Mouse (Mus musculus) heart, embryonic 11.5 days (tissue): Measurements from ENCODE around the gene Trappc3l. TPM values are rescaled to one million over a fixed set of nuclear protein-coding genes. Genes with fewer than 3 reads are reported as not detected.
A peak's percentile ranks its signal among the peaks of the same experiment; 100 is the strongest.
"Not testable (repeated sequence)": the region's sequence is repeated elsewhere in the genome, so short reads cannot be mapped to it uniquely, and the experiment has no call there.

Experiments used
- ATAC-seq: fragments of 200-750 bp; cut with Nextera tagmentation; replicated peaks from 2 replicates; pipeline ENCODE4 v1.8.0; 2017; ENCODE audit warnings: moderate library complexity; ENCODE audit not compliant: insufficient number of reproducible peaks, low FRiP score, low TSS enrichment
- H3K27ac ChIP-seq: fragments of 300-500 bp; sonication (generic); 2 replicates; pipeline ENCODE4 v1.5.1; 2014; ENCODE audit warnings: mild to moderate bottlenecking, low read depth, low read length
- H3K27me3 ChIP-seq: fragments of 300-500 bp; sonication (generic); 2 replicates; pipeline ENCODE4 v1.6.1; 2014; ENCODE audit warnings: mild to moderate bottlenecking, low read length, mixed read lengths; ENCODE audit not compliant: control insufficient read depth, insufficient read depth
- H3K36me3 ChIP-seq: fragments of 300-500 bp; sonication (generic); 2 replicates; pipeline ENCODE4 v1.6.1; 2014; ENCODE audit warnings: mild to moderate bottlenecking, low read length, moderate library complexity, mixed read lengths; ENCODE audit not compliant: control insufficient read depth, insufficient read depth
- H3K4me1 ChIP-seq: fragments of 300-500 bp; sonication (generic); 2 replicates; pipeline ENCODE4 v1.6.1; 2014; ENCODE audit warnings: low read length; ENCODE audit not compliant: control insufficient read depth, insufficient read depth
- H3K4me2 ChIP-seq: fragments of 300-500 bp; sonication (generic); 2 replicates; pipeline ENCODE4 v1.6.1; 2014; ENCODE audit warnings: mild to moderate bottlenecking, moderate library complexity
- H3K4me3 ChIP-seq: fragments of 300-500 bp; sonication (generic); 2 replicates; pipeline ENCODE4 v1.5.1; 2014; ENCODE audit warnings: low read depth, low read length
- H3K9ac ChIP-seq: fragments of 300-500 bp; sonication (generic); 2 replicates; pipeline ENCODE4 v1.6.1; 2014; ENCODE audit warnings: mild to moderate bottlenecking, low read depth, low read length, moderate library complexity
- H3K9me3 ChIP-seq: fragments of 300-500 bp; sonication (generic); replicated peaks from 2 replicates; pipeline ENCODE4 v1.6.1; 2016; ENCODE audit warnings: low read length; ENCODE audit not compliant: control insufficient read depth
- WGBS: fragments of 180-500 bp; shearing (Covaris S2); extraction: QIAGEN DNeasy Blood & Tissue Kit; methylation state at CpG from one replicate; pipeline ENCODE4 v1.1.7; 2014; ENCODE audit not compliant: insufficient replicate concordance; 5-methylcytosine and 5-hydroxymethylcytosine counted together
- polyA plus RNA-seq: library from polyadenylated mRNA; unstranded; fragments of >200 nt; fragmentation: Nextera tagmentation; extraction: Ambion mirVana; gene quantifications from 2 replicates; pipeline ENCODE4 v1.2.1, GENCODE M21; 2014

The Trappc3l gene
- not detected in 2 replicates for polyA plus RNA-seq

DNA sequence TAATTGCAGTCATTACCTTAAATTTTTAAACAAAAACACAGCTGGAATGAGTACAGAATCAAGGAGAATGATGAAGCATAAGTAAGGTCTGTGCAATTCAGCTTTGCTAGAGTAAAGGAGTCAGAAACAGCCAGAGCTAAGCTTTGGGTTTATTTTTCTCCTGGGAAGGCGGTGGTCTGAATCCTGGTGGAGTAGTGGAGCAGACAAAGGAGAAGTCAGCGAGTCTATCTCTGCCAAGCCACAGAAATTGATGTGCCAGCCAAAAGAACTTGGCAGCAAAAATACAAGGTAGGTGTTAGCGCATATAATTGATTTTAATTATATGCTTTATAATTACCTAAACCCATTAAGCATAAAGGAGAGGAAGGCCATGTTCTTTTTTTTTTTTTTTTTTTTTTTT, at the start of gene Trappc3l:
Gene Trappc3l (plus strand): TSS at position 197 of the 400 bp plus-strand sequence.
- Histone ChIP-seq H3K9me3 (no peaks in the 10 kb centered on the region), H3K4me2 (no peak within 1 kb of the TSS), H3K4me3 (no peak within 1 kb of the TSS), H3K27ac (no peak within 1 kb of the TSS), H3K9ac (no peak within 1 kb of the TSS), H3K36me3 (no peaks in the 10 kb centered on the region), H3K4me1 (no peaks in the 10 kb centered on the region), H3K27me3 (no peaks in the 10 kb centered on the region)
- ATAC-seq: no peak
- WGBS: 76% methylated on average over 3 of the region's 3 CpGs

DNA sequence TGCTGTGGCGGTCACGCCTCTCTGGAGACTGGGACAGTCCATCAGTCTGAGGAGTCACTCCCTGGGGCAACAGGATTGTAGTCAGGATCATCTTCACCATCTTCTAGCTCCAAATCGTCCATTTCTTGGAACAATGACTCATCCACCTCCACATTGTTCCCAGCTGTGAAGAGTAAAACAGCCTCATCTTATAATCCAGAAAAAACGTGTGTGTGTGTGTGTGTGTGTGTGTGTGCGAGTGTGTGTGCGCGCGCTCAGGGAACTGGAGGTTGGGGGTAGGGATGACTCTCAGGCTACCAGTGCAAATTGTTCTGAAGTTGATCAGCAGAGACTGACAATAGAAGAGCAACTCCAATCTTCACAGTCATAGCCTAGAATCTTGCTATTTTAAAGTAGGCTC, 40.7 kb upstream of the Trappc3l start:
- H3K27me3 ChIP-seq, H3K36me3 ChIP-seq, H3K4me2 ChIP-seq, H3K9ac ChIP-seq, H3K27ac ChIP-seq, H3K4me3 ChIP-seq, ATAC-seq, H3K9me3 ChIP-seq, H3K4me1 ChIP-seq: not testable (repeated sequence)
- 92% methylated on average over 6 of the region's 8 CpGs for WGBS

DNA sequence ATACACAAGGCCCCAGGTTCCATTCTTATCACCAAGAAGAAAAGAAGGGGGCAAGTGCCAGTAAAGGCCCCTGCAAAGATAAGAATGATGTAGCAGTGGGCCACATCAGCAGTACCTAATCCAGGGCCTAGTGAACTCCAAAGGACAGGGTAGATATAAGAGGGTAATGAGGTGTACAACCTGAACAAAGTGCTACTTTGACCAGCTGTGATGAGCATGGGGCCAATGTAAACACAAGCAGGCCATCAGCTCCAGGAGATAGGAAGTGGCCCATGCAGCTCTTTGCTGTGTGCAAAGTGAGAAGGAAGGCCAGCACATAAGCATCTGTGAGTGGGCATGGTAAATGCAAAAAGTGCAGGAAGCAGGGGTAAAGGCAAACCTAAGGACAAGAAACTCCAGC, 39.0 kb upstream of the Trappc3l start:
- no peaks in the 10 kb centered on the region for H3K9me3 ChIP-seq
- H3K36me3 ChIP-seq: peaks cover 9% of the 10 kb centered on the region
- no peaks in the 10 kb centered on the region for H3K4me1 ChIP-seq
- H3K9ac ChIP-seq: no peak overlapping the region
- H3K27ac ChIP-seq: no peak overlapping the region
- H3K27me3 ChIP-seq: no peaks in the 10 kb centered on the region
- no peak overlapping the region for H3K4me3 ChIP-seq
- ATAC-seq: no peak
- H3K4me2 ChIP-seq: no peak overlapping the region

DNA sequence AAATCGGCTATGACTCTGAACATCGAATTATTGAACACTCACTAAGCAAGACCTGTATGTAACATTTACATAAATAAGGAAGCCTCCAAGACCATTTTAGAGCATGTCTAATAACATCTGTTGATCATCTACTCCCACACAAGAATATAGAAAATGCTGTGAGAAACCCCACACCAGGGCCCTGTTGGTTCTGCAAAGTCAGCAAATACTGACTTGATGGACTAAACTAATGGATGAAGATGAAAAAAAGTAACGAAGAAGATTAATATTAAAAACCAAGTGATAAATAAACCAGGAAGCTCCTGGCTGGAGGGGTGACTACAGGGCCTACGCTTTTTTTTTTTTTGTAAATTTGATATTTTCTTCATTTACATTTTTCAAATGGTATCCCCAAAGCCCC, 24.8 kb upstream of the Trappc3l start:
- Histone ChIP-seq H3K27me3 (no peaks in the 10 kb centered on the region), H3K9me3 (no peaks in the 10 kb centered on the region), H3K4me1 (no peaks in the 10 kb centered on the region), H3K4me3 (no peak overlapping the region), H3K9ac (no peak overlapping the region), H3K27ac (no peak overlapping the region), H3K36me3 (0 out of 2 replicates have a peak, but pooled peaks cover 2% of the 10 kb centered on the region), H3K4me2 (no peak overlapping the region)
- WGBS: 90% methylated on average over 4 of the region's 4 CpGs
- ATAC-seq: no peak

DNA sequence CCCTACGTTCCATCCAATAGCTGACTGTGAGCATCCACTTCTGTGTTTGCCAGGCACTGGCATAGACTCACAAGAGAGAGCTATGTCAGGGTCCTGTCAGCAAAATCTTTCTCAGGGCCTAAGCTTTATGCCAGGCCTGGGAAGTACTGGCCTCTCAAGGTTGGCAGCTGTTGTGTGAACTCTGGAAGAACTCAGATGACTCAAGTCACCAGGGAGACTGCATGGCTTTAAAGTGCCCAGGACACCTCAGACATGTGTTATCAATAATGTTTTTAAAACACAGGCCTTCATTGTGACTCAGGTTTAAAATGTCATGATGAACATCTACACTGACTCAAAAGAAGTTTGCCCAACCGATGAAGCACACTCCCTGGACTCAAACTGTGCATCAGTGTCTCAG, 24.2 kb upstream of the Trappc3l start:
- Histone ChIP-seq H3K4me2 (no peak overlapping the region), H3K4me3 (no peak overlapping the region), H3K4me1 (peaks cover 5% of the 10 kb centered on the region), H3K36me3 (0 out of 2 replicates have a peak, but pooled peaks cover 2% of the 10 kb centered on the region), H3K27ac (no peak overlapping the region), H3K9me3 (no peaks in the 10 kb centered on the region), H3K9ac (no peak overlapping the region), H3K27me3 (no peaks in the 10 kb centered on the region)
- WGBS: 81% methylated on average over 2 of the region's 2 CpGs
- no peak for ATAC-seq

DNA sequence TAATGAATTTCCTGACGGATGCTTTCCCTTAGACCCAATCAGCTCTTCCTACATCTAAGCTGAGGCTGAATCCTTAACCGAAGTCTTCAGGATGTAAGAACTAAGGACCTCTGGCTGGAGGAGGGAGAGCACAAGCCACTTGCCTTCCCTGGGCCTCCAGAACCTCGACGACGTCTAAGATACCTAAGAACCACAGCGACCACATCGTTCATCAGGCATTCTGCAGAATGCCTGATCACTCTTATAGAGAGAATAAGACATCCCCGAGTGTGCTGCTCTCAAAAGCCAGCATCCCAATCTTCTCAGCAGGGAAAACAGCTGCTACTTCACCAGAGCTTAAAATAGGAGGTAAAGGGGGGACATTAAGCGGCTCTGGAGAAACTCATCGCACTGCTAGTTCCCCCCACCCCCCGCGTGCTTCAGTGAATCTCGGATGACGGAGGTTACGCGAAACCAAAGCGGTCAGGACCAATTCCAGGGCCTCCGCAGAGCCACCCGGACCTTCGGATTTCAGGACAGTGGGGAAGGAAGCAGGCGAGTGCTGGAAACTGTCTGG, 18.6 kb upstream of the Trappc3l start:
- Histone ChIP-seq H3K36me3 (0 out of 2 replicates have a peak, but pooled peaks cover 2% of the 10 kb centered on the region), H3K27me3 (no peaks in the 10 kb centered on the region), H3K4me2 (peak overlapping the region; percentile 91), H3K4me3 (peak overlapping the region; percentile 90), H3K4me1 (peaks cover 10% of the 10 kb centered on the region), H3K27ac (peak overlapping the region; percentile 97), H3K9me3 (no peaks in the 10 kb centered on the region), H3K9ac (peak overlapping the region; percentile 92)
- WGBS: 1% methylated on average over 21 of the region's 21 CpGs
- ATAC-seq: no peak; the same call in 1 of the 2 replicates

DNA sequence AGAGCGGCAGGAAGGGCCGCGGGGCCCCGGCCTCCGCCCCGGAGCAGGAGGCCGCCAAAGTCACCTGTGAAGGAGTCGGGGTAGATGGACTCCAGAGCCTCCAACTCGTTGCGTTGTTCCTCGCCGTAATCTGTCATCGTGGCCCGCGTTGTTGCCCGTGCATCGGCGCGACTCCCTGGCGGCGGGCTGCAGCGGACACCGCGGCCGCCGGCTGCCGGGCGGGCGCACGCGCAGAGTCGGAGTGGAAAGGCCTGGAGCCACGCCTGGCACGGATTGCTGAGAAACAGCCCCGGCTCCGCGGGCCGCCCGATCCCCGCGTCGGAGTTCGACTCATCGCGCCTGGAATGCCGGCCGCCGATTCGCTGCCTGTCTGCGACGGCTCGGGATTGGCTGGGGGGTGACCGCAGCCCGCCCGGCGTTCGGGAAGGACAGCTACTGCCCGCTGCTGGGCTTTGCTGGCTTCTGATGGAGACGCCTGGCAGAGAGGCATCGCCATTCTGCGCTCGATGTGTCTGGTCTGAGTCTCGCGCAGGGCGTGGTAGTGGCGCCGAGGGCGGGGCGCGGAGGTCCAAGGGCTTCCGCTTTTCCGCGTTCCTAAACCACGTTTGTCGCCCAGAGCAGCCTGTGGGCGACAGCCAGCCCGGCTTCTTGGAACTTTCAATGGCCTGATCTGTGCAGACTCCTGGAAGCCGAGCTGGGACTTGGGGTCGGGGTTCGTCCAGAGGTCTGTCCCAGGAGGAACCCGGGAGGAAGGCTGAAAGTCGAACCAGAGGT, 17.9 kb upstream of the Trappc3l start, which contains the start of gene Rwdd1:
Gene Rwdd1 (minus strand): TSS at position 323 of the 774 bp plus-strand sequence.
- Histone ChIP-seq H3K27me3 (no peaks in the 10 kb centered on the region), H3K9ac (peak within 1 kb of the TSS; percentile 92), H3K27ac (peak within 1 kb of the TSS; percentile 97), H3K4me1 (peaks cover 10% of the 10 kb centered on the region), H3K4me3 (peak within 1 kb of the TSS; percentile 90), H3K36me3 (0 out of 2 replicates have a peak, but pooled peaks cover 2% of the 10 kb centered on the region), H3K9me3 (no peaks in the 10 kb centered on the region), H3K4me2 (peak within 1 kb of the TSS; percentile 91)
- ATAC-seq: peak; percentile 100
- WGBS: under 1% methylated on average over 78 of the region's 82 CpGs

DNA sequence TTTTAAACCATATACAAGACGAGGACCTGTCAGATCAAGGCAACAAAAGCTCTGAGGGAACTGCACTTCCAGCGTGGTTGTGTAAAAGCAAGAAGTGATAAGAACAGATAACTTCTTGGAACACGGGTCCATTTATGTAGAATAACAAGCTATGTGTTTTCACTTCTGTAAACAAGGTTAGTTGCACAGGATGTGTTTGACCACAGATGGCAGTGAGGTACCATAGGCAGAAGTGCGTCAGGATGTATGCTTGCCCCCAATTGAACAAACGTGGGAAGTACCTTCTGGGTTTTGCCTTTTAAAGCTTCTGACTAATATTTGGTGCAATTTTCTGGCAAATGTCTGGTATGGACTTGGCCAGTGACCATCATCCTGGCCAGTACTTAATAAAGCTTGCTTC, 7.1 kb upstream of the Trappc3l start:
- Histone ChIP-seq H3K9ac (no peak overlapping the region), H3K27me3 (no peaks in the 10 kb centered on the region; the same call in 1 of the 2 replicates), H3K9me3 (no peaks in the 10 kb centered on the region), H3K4me1 (no peaks in the 10 kb centered on the region), H3K36me3 (no peaks in the 10 kb centered on the region), H3K27ac (no peak overlapping the region), H3K4me3 (no peak overlapping the region), H3K4me2 (no peak overlapping the region)
- 59% methylated on average over 5 of the region's 5 CpGs for WGBS
- no peak for ATAC-seq
